Mouse (Mus musculus) bone marrow macrophage, adult 2 months (primary cell): ENCODE measurements around the gene Tspan9.

Experiments used
- CTCF ChIP-seq: IDR thresholded peaks from 2 replicates; pipeline ENCODE4 v1.5.1; 2012; ENCODE audit warnings: low read depth, mild to moderate bottlenecking, low read length, moderate library complexity
- POLR2A ChIP-seq: IDR thresholded peaks from 2 replicates; pipeline ENCODE4 v1.6.1; 2012; ENCODE audit warnings: mild to moderate bottlenecking, low read depth, low read length, borderline replicate concordance

DNA sequence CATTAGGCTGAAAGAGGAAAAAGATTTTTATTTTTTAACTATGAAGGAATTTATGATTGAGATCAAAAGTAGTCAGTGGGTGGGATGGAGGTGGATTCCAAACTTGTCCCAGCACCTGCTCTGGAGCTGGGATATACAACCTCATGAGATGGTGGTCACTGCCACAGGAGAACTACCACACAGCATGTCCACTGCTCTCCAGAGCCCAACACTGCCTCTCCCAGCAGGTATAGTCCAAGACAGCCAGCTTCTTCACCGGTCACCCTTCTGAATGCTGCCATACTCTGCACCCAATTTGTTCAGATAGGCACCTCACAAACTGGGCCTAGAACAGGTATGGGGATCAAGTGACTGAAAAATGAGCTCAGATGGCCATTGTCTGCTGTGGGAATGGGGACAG lies 36.3 kb upstream of the Tspan9 start:
- TF ChIP-seq POLR2A (no peak), CTCF (no peak)
